Mouse (Mus musculus) embryonic fibroblast, embryonic 13.5 days (primary cell): ENCODE data around the gene Tmcc3. TPM values are rescaled to one million over a fixed set of nuclear protein-coding genes. Genes with fewer than 3 reads are reported as not detected.

Experiments
- H3K27ac ChIP-seq: 2 replicates; pipeline ENCODE4 v1.5.1; 2012; ENCODE audit warnings: low read length, control low read depth, inconsistent platforms; ENCODE audit not compliant: insufficient read depth
- H3K4me1 ChIP-seq: 2 replicates; pipeline ENCODE4 v1.6.1; 2011; ENCODE audit warnings: low read length; ENCODE audit not compliant: control insufficient read depth, insufficient read depth
- H3K4me3 ChIP-seq: 2 replicates; pipeline ENCODE4 v1.5.1; 2011; ENCODE audit warnings: mild to moderate bottlenecking, control low read depth, low read length; ENCODE audit not compliant: insufficient read depth
- CTCF ChIP-seq: IDR thresholded peaks from 2 replicates; pipeline ENCODE4 v1.5.1; 2011; ENCODE audit warnings: mild to moderate bottlenecking, control low read depth, low read length, moderate library complexity, borderline replicate concordance; ENCODE audit not compliant: insufficient read depth
- POLR2A ChIP-seq: IDR thresholded peaks from 2 replicates; pipeline ENCODE4 v1.6.1; 2011; ENCODE audit warnings: low read depth, mild to moderate bottlenecking, control low read depth, low read length, moderate library complexity
- polyA plus RNA-seq: library from polyadenylated mRNA; stranded (reverse); fragments of >200 nt; gene quantifications from 2 replicates; pipeline ENCODE4 v1.2.4, GENCODE M21; 2011; ENCODE audit warnings: low read depth; ENCODE audit not compliant: missing spikeins, insufficient read length

Tmcc3 gene
- 10.2 and 13.7 TPM in 2 replicates for polyA plus RNA-seq

- no peak for TF ChIP-seq POLR2A
- no peak for TF ChIP-seq CTCF
- Histone ChIP-seq H3K27ac (no peak within 1 kb of the TSS), H3K4me3 (peak within 1 kb of the TSS; percentile 30), H3K4me1 (no peaks in the 10 kb centered on the region)
Observed at GRCm38 (mm10) chr10:94311511-94312006, at the start of gene Tmcc3. TSS of gene Tmcc3 (plus strand) at chr10:94311949.

DNA sequence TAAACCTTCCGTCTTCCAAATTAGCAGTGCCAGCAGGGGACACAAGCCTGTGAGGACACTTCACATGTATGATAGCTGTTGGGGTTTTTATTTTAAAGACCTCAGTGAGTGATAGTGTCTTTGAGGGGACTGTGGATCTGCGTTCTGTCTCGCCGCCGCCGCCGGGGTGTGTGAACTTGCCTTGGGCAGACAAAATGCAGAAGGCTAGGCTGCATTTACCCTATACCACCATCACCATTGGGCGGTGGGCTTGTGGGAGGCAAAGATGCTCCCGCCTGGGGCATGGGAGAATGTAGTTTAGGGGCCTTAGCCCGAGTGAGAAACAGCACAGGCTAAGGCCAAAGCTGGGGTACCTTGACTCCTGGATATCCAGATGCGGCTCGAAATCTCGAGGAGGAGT lies 49.1 kb upstream of the Tmcc3 start:
- no peaks in the 10 kb centered on the region for H3K4me1 ChIP-seq
- TF ChIP-seq POLR2A: no peak
- TF ChIP-seq CTCF: no peak
- no peak overlapping the region for H3K27ac ChIP-seq
- no peak overlapping the region for H3K4me3 ChIP-seq

DNA sequence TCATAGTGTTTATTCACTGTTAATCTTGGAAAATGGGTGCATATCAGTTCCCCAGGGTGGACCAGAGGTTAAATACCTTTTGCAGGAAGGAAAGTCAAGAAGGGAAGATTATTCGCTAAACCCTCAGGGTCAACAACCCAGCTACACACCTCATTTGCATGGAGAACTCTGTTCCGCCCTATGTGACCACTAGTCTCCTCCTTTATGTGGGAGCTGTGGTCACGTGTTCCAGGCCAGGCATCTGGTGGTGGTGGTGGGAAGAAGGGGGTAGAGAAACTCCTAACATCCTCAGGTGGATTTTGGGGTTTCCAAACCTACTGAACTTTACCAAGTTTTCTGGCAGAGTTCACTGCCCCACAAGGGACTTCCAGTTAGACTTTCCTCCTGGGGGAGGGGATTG lies 48.5 kb upstream of the Tmcc3 start:
- Histone ChIP-seq H3K4me3 (no peak overlapping the region), H3K27ac (no peak overlapping the region), H3K4me1 (no peaks in the 10 kb centered on the region)
- TF ChIP-seq POLR2A (no peak), CTCF (no peak)

DNA sequence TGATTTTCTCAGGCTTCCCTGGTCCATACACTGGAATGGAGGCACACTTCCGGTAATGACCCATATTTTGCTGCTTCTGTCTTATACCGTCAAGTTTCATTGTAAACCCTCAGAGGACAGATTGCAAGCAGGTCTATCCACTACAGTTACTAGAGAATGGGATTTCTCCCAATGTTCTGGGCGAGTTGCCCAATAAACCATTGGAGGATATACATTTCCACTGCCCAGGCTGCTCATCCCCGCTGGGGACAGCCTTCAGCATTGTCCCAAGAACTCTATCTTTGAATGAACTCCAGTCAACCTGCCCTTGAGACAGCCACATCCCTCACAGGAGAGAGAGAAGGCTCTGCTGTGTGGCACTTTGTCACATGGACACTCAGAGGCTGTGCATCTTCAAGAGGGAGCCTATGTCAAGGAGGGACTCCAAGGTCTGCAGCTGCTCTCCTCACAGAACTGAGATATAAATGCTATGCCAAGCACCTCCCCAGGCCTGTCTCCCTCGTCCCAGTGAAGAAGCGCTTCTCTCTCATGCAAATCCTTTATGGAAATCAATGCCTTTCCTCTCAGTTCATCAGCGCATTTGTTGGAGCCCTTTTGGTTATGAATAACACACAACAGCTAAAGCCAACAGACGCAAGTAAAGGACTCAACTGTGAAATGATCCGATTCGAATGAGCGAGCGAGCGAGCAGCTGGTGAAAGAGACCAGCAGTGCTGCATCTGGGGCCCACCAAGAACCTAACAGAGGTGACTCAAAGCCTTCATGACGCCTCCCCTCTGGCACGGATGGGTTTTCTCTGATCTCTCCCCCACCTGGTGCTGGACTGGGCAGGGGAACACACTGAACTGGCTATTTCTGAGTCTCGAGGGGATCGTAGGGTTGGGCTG lies 45.9 kb upstream of the Tmcc3 start:
- no peaks in the 10 kb centered on the region for H3K4me1 ChIP-seq

GRCm38 (mm10) chr10:94275321-94275720 lies 36.4 kb upstream of the Tmcc3 start:
- Histone ChIP-seq H3K4me3 (no peak overlapping the region), H3K27ac (no peak overlapping the region)
- TF ChIP-seq POLR2A: no peak
- no peak for TF ChIP-seq CTCF

More for the DNA sequence above, 45.9 kb upstream of the Tmcc3 start:
- no peak overlapping the region for H3K27ac ChIP-seq
- no peak overlapping the region for H3K4me3 ChIP-seq
- TF ChIP-seq CTCF: no peak
- no peak for TF ChIP-seq POLR2A

DNA sequence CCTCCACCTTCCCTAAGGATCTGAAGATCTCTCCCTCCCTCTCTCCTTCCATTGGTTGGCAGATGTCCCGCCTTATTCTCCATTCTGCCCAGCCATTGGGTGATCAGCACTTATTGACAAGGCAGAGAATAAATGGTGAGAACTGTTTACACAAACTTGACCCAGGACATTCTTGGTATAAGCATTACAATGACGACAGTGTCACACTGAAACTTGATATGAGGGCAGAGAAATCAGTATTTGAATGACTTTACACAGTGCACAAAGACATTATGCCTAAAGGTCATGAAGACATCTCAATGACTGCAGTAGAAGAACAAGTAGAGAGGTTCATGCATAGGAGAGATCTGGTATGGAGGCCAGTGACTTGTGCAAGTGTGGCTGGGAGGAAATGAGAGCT lies 35.2 kb upstream of the Tmcc3 start:
- H3K4me3 ChIP-seq: no peak overlapping the region
- no peak for TF ChIP-seq POLR2A
- TF ChIP-seq CTCF: no peak
- peaks cover 2% of the 10 kb centered on the region; the same call in 1 of the 2 replicates for H3K4me1 ChIP-seq
- H3K27ac ChIP-seq: no peak overlapping the region

More at GRCm38 (mm10) chr10:94275321-94275720, 36.4 kb upstream of the Tmcc3 start:
- H3K4me1 ChIP-seq: no peaks in the 10 kb centered on the region

DNA sequence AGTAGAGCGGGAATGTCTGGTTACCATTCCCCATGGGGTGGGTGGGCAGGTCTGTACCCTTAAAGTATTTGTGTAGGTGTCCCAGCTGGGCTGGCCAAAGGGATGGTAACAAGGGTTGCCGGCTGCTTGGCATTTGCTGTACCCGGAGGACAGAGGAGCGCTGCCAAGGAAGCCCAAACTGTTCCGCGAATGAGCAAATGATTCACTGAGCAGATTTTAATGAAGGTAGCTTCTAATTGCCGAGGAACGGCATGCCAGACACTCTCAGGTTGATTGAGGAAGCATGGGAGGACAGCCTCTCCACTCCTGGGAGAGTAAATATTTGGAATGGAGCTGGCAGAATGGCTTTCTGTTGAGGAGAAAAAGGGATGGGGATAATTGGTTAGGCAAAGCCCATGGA lies 29.6 kb upstream of the Tmcc3 start:
- Histone ChIP-seq H3K27ac (no peak overlapping the region), H3K4me3 (no peak overlapping the region), H3K4me1 (peaks cover 2% of the 10 kb centered on the region; the same call in 1 of the 2 replicates)
- TF ChIP-seq CTCF (no peak), POLR2A (no peak)

DNA sequence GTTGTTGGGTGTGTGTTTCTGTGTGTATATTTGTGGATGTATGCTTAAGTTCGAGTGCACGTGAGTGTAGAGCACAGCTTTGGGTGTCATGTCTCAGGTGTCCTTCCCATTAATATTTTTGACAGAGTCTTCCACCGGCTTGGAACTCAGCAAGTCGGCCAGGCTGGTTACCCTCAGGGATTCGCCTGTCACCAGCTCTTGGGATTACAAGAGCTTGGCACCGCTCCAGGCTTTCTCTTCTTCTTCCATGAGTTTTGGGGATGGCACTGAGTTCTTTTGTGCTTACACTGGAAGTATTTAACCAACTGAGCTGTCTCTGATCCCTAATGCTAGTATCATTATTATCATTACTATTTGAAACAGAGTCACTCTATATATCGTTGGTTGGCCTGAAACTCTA lies 29.0 kb upstream of the Tmcc3 start:
- peaks cover 2% of the 10 kb centered on the region; the same call in 1 of the 2 replicates for H3K4me1 ChIP-seq
- no peak overlapping the region for H3K4me3 ChIP-seq
- no peak for TF ChIP-seq POLR2A
- no peak overlapping the region for H3K27ac ChIP-seq

GRCm38 (mm10) chr10:94294437-94294836 lies 17.3 kb upstream of the Tmcc3 start:
- TF ChIP-seq POLR2A: no peak
- no peak for TF ChIP-seq CTCF
- no peak overlapping the region for H3K4me3 ChIP-seq
- no peak overlapping the region for H3K27ac ChIP-seq
- peaks cover 2% of the 10 kb centered on the region; the same call in 1 of the 2 replicates for H3K4me1 ChIP-seq

GRCm38 (mm10) chr10:94294933-94295750 lies 16.6 kb upstream of the Tmcc3 start:
- Histone ChIP-seq H3K27ac (no peak overlapping the region), H3K4me1 (peaks cover 2% of the 10 kb centered on the region; the same call in 1 of the 2 replicates), H3K4me3 (no peak overlapping the region)
- TF ChIP-seq POLR2A (no peak), CTCF (no peak)
